Mouse (Mus musculus): ENCODE data around the gene Sema6b. TPM values are rescaled to one million over a fixed set of nuclear protein-coding genes. Genes with fewer than 3 reads are reported as not detected.

Sema6b gene
- total and polyA plus RNA-seq, 3 experiments: 0.71 to 2.2 (median 1.3) TPM

DNA sequence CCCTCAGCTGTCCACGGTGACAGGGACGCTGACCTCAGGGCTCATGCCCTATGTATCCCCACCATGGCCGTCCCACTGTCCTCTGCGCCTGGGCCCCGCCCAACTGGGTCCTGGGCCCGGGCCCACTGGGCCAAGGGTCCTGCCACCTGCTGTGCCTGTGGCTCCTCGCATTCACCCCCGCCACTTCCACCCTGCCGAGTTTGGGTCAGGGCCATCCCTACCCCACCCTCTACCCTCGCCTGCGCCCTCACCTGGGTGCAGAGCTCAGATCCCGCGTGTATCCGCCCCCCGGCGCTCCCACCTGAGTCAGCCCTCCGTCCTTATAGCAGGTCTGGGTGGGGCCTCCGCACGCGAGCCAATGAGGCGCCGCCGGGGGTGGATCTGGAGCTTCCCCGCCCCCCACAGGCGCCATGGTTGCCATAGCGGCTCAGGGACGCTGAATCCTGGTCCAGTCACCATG lies 22.9 kb downstream of the Sema6b start, which contains the start of gene Plin5:
Gene Plin5, minus strand, starts transcription at position 346 of the 460 bp plus-strand sequence.
- 0 out of 4 replicates have a peak, but pooled peaks cover 0 to 2% of the 10 kb centered on the region in 2 experiments for H3K4me1 ChIP-seq (ENCODE audit: control insufficient read depth in 1 of 2, insufficient read depth in 2 of 2)
- H3K27me3 ChIP-seq (replicated peaks): peaks cover 24% of the 10 kb centered on the region
- H3K9ac ChIP-seq (ENCODE audit: insufficient read depth, low read depth): no peak within 1 kb of the TSS
- H3K4me2 ChIP-seq (ENCODE audit: insufficient read depth, low read depth, poor library complexity, severe bottlenecking): no peak within 1 kb of the TSS
- peaks cover 2% of the 10 kb centered on the region for H3K9me3 ChIP-seq (replicated peaks; ENCODE audit: low read length)
- H3K79me2 ChIP-seq (replicated peaks; ENCODE audit: control insufficient read depth, extremely low read depth, insufficient read depth, poor library complexity, severe bottlenecking): no peaks in the 10 kb centered on the region
- H3K27ac ChIP-seq (ENCODE audit: insufficient read depth, low read depth): no peak within 1 kb of the TSS
- in situ Hi-C loops (cut with MboI; ENCODE audit: low pct_ligation_motif_present, low pct_unique_long_range_greater_than_20kb, low sequenced_read_pairs): loop anchor here (5.0 kb wide), 1 partner anchor 35 kb away; no protein-coding TSS in a partner anchor
- no peak for TF ChIP-seq ZC3H11A (IDR thresholded peaks at IDR 0.05; ENCODE audit: low read depth, low read length)
- TF ChIP-seq POLR2AphosphoS2 (IDR thresholded peaks at IDR 0.05; ENCODE audit: low read depth, low read length): no peak
- no peak for TF ChIP-seq MAX (IDR thresholded peaks at IDR 0.05; ENCODE audit: low read length)
- TF ChIP-seq MAFK (IDR thresholded peaks at IDR 0.05; ENCODE audit: insufficient replicate concordance, low read length): no peak
- no peak for TF ChIP-seq BHLHE40 (IDR thresholded peaks at IDR 0.05; ENCODE audit: low read depth, low read length)
- TF ChIP-seq ZNF384 (IDR thresholded peaks at IDR 0.05; ENCODE audit: low read depth, low read length): no peak
- TF ChIP-seq CHD2 (IDR thresholded peaks at IDR 0.05; ENCODE audit: low read length): no peak; the same call in 1 of the 2 replicates
- no peak for TF ChIP-seq NELFE (IDR thresholded peaks at IDR 0.05; ENCODE audit: low read depth, low read length)
- no peak for TF ChIP-seq RCOR1 (conservative IDR thresholded peaks at IDR 0.05; ENCODE audit: low read depth, low read length)
- no peak for TF ChIP-seq IRF4 (IDR thresholded peaks at IDR 0.05; ENCODE audit: low read depth, low read length)
- no peak for TF ChIP-seq JUND (conservative IDR thresholded peaks at IDR 0.05; ENCODE audit: low read depth, low read length)
- TF ChIP-seq GABPA (IDR thresholded peaks at IDR 0.05; ENCODE audit: insufficient replicate concordance, low read depth, low read length): no peak
- no peak within 1 kb of the TSS for H3K4me3 ChIP-seq (replicated peaks in 1 of 3; ENCODE audit: low read depth in 2 of 3, low read length in 2 of 3, poor library complexity in 1 of 3)
- dilution Hi-C loops (cut with MboI; ENCODE audit: extremely low pct_ligation_motif_present, extremely low pct_unique_long_range_greater_than_20kb, low sequenced_read_pairs): no loop called here
- peaks cover 0 to 4% of the 10 kb centered on the region in 2 experiments for H3K36me3 ChIP-seq (replicated peaks in 1 of 2; ENCODE audit: control insufficient read depth in 1 of 2, insufficient read depth in 1 of 2, low read length in 1 of 2)
- DNase-seq (ENCODE audit: extremely low read depth): no peak

DNA sequence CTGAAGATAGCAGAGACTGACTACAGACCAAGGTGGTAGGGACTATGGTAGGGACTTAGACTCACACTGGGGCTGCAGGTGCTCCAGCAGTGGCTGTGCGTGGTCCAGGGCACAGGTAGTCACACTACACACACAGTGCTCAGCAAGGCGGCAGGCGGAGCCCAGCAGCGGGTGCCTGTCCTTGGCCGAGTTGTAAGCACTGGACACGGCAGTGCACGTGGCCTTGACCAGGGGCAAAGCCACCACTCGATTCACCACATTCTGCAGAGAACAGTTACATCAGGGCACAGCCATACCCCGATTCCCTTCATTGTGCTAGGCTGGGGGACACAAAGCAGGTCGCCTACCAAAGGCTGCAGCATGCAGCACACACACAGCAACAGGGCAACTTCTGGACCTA lies 23.9 kb downstream of the Sema6b start:
- DNase-seq (ENCODE audit: extremely low read depth): no peak
- peaks cover 0 to 8% of the 10 kb centered on the region in 2 experiments for H3K36me3 ChIP-seq (replicated peaks in 1 of 2; ENCODE audit: control insufficient read depth in 1 of 2, insufficient read depth in 1 of 2, low read length in 1 of 2)
- no peak overlapping the region for H3K27ac ChIP-seq (ENCODE audit: insufficient read depth, low read depth)
- no peak for TF ChIP-seq UBTF (IDR thresholded peaks at IDR 0.05; ENCODE audit: low read depth, low read length)
- no peak for TF ChIP-seq MAX (IDR thresholded peaks at IDR 0.05; ENCODE audit: low read length)
- TF ChIP-seq NRF1 (IDR thresholded peaks at IDR 0.05; ENCODE audit: low read depth, low read length): no peak
- TF ChIP-seq ZMIZ1 (IDR thresholded peaks at IDR 0.05; ENCODE audit: low read depth, low read length): no peak
- no peak for TF ChIP-seq MAZ (IDR thresholded peaks at IDR 0.05; ENCODE audit: low read depth, low read length)
- no peak for TF ChIP-seq TBP (conservative IDR thresholded peaks at IDR 0.05; ENCODE audit: low read depth, low read length)
- TF ChIP-seq TCF12 (IDR thresholded peaks at IDR 0.05; ENCODE audit: low read depth, low read length): no peak
- no peak for TF ChIP-seq JUN (IDR thresholded peaks at IDR 0.05; ENCODE audit: insufficient read depth, low read depth, low read length)
- TF ChIP-seq ZNF384 (IDR thresholded peaks at IDR 0.05; ENCODE audit: low read depth, low read length): no peak
- TF ChIP-seq MEF2A (IDR thresholded peaks at IDR 0.05; ENCODE audit: borderline replicate concordance, low read depth, low read length): no peak
- no peak for TF ChIP-seq E2F4 (IDR thresholded peaks at IDR 0.05; ENCODE audit: insufficient replicate concordance, low read depth, low read length)
- no peak for TF ChIP-seq ZKSCAN1 (IDR thresholded peaks at IDR 0.05; ENCODE audit: borderline replicate concordance, low read depth, low read length)
- TF ChIP-seq RCOR1 (conservative IDR thresholded peaks at IDR 0.05; ENCODE audit: low read depth, low read length): no peak
- no peak for TF ChIP-seq BHLHE40 (IDR thresholded peaks at IDR 0.05; ENCODE audit: low read depth, low read length)
- TF ChIP-seq CTCF (conservative IDR thresholded peaks at IDR 0.05 in 1 of 2, IDR thresholded peaks at IDR 0.05 in 1 of 2; ENCODE audit: low read depth in 2 of 2, low read length in 2 of 2): no peak
- no peak for TF ChIP-seq SIN3A (IDR thresholded peaks at IDR 0.05; ENCODE audit: low read length)
- TF ChIP-seq EP300 (IDR thresholded peaks at IDR 0.05; ENCODE audit: low read length): no peak
- TF ChIP-seq PAX5 (IDR thresholded peaks at IDR 0.05; ENCODE audit: low read length): no peak
- in situ Hi-C loops (cut with MboI; ENCODE audit: low pct_ligation_motif_present, low pct_unique_long_range_greater_than_20kb, low sequenced_read_pairs) (loop anchor here (5.0 kb wide), 1 partner anchor 34 kb away; no protein-coding TSS in a partner anchor), dilution Hi-C loops (cut with MboI; ENCODE audit: extremely low pct_ligation_motif_present, extremely low pct_unique_long_range_greater_than_20kb, low sequenced_read_pairs) (no loop called here)
- no peak overlapping the region for H3K9ac ChIP-seq (ENCODE audit: insufficient read depth, low read depth)
- H3K4me3 ChIP-seq (replicated peaks in 1 of 3; ENCODE audit: low read depth in 2 of 3, low read length in 2 of 3, poor library complexity in 1 of 3): no peak overlapping the region
- H3K27me3 ChIP-seq (replicated peaks): peaks cover 17% of the 10 kb centered on the region
- H3K4me2 ChIP-seq (ENCODE audit: insufficient read depth, low read depth, poor library complexity, severe bottlenecking): no peak overlapping the region
- H3K79me2 ChIP-seq (replicated peaks; ENCODE audit: control insufficient read depth, extremely low read depth, insufficient read depth, poor library complexity, severe bottlenecking): no peaks in the 10 kb centered on the region
- no peaks in the 10 kb centered on the region for H3K9me3 ChIP-seq (replicated peaks; ENCODE audit: low read length)
- 0 out of 4 replicates have a peak, but pooled peaks cover 0 to 2% of the 10 kb centered on the region in 2 experiments for H3K4me1 ChIP-seq (ENCODE audit: control insufficient read depth in 1 of 2, insufficient read depth in 2 of 2)
